Mouse (Mus musculus): ENCODE data around the gene Olfr649. TPM values are rescaled to one million over a fixed set of nuclear protein-coding genes. Genes with fewer than 3 reads are reported as not detected.

Olfr649 gene
- total RNA-seq (2023; ENCODE audit: inconsistent age) = not detected in 4 replicates

GRCm38 (mm10) chr7:104195885-104196284 lies at the start of gene Olfr649:
Gene Olfr649 (minus strand): TSS chr7:104195985.

GRCm38 (mm10) chr7:104244287-104245181 lies 48.7 kb upstream of the Olfr649 start, which contains the start of gene Trim34a:
Gene Trim34a (plus strand): TSS chr7:104244457.

GRCm38 (mm10) chr7:104218701-104219569 lies 23.1 kb upstream of the Olfr649 start, which contains the start of gene Trim6:
Gene Trim6 (plus strand): TSS chr7:104218793.

GRCm38 (mm10) chr7:104183292-104183691 lies 12.5 kb downstream of the Olfr649 start, which contains the start of gene Olfr648:
Gene Olfr648 (minus strand): TSS chr7:104183392.

GRCm38 (mm10) chr7:104150456-104150855 lies 45.3 kb downstream of the Olfr649 start, which contains the start of gene Ubqlnl:
Gene Ubqlnl (minus strand): TSS chr7:104150556.

GRCm38 (mm10) chr7:104143179-104143578 lies 52.6 kb downstream of the Olfr649 start, which contains the start of gene Ubqln3:
Gene Ubqln3 (minus strand): TSS chr7:104143279.

Other genes with a start within 250 kb of the Olfr649 start
- gene Olfr635, start 224.8 kb downstream of the Olfr649 start, total RNA-seq (2023; ENCODE audit: inconsistent age) = not detected in 4 replicates
- not detected in 4 replicates for gene Olfr638, start 197.2 kb downstream of the Olfr649 start, total RNA-seq (2023; ENCODE audit: inconsistent age)
- gene Olfr639, start 178.7 kb downstream of the Olfr649 start, total RNA-seq (2023; ENCODE audit: inconsistent age) = 0.16 TPM in 1 of 4 replicates, not detected in the others
- not detected in 4 replicates for gene Olfr640, start 170.4 kb downstream of the Olfr649 start, total RNA-seq (2023; ENCODE audit: inconsistent age)
- gene Olfr641, start 160.5 kb downstream of the Olfr649 start, total RNA-seq (2023; ENCODE audit: inconsistent age) = not detected in 4 replicates
- gene Olfr642, start 143.3 kb downstream of the Olfr649 start, total RNA-seq (2023; ENCODE audit: inconsistent age) = not detected in 4 replicates
- gene 4930516K23Rik, start 134.5 kb downstream of the Olfr649 start, total RNA-seq (2023; ENCODE audit: inconsistent age) = not detected in 4 replicates
- gene Olfr644, start 124.1 kb downstream of the Olfr649 start, total RNA-seq (2023; ENCODE audit: inconsistent age) = not detected in 4 replicates
- not detected in 4 replicates for gene Olfr645, start 110.5 kb downstream of the Olfr649 start, total RNA-seq (2023; ENCODE audit: inconsistent age)
- 0.27 to 0.29 TPM (median 0.27 TPM) in 3 of 4 replicates, not detected in the other for gene Olfr646, start 91.1 kb downstream of the Olfr649 start, total RNA-seq (2023; ENCODE audit: inconsistent age)
- not detected in 4 replicates for gene Ubqln5, start 66.2 kb downstream of the Olfr649 start, total RNA-seq (2023; ENCODE audit: inconsistent age)
- not detected in 4 replicates for gene Olfr643, start 58.6 kb downstream of the Olfr649 start, total RNA-seq (2023; ENCODE audit: inconsistent age)
- not detected in 4 replicates for gene Ubqln3, start 52.7 kb downstream of the Olfr649 start, total RNA-seq (2023; ENCODE audit: inconsistent age)
- gene Ubqlnl, start 45.4 kb downstream of the Olfr649 start, total RNA-seq (2023; ENCODE audit: inconsistent age) = not detected in 4 replicates
- not detected in 4 replicates for gene Olfm5, start 31.2 kb downstream of the Olfr649 start, total RNA-seq (2023; ENCODE audit: inconsistent age)
- not detected in 4 replicates for gene Olfr648, start 12.6 kb downstream of the Olfr649 start, total RNA-seq (2023; ENCODE audit: inconsistent age)
- 0.33 to 0.90 TPM (median 0.54 TPM) in 4 replicates for gene Trim6, start 22.8 kb upstream of the Olfr649 start, total RNA-seq (2023; ENCODE audit: inconsistent age)
- 57.6 to 72.3 TPM (median 61.7 TPM) in 4 replicates for gene Trim34a, start 48.5 kb upstream of the Olfr649 start, total RNA-seq (2023; ENCODE audit: inconsistent age)
- gene Trim5, start 92.1 kb upstream of the Olfr649 start, total RNA-seq (2023; ENCODE audit: inconsistent age) = 23.9 to 32.0 TPM (median 28.3 TPM) in 4 replicates
- gene Trim12a, start 119.5 kb upstream of the Olfr649 start, total RNA-seq (2023; ENCODE audit: inconsistent age) = 99.6 to 116 TPM (median 109 TPM) in 4 replicates
- 1.8 to 3.7 TPM (median 3.2 TPM) in 4 replicates for gene Trim34b, start 133.5 kb upstream of the Olfr649 start, total RNA-seq (2023; ENCODE audit: inconsistent age)
- 49.4 to 56.2 TPM (median 54.7 TPM) in 4 replicates for gene Trim12c, start 157.4 kb upstream of the Olfr649 start, total RNA-seq (2023; ENCODE audit: inconsistent age)
- gene Trim30b, start 173.9 kb upstream of the Olfr649 start, total RNA-seq (2023; ENCODE audit: inconsistent age) = 24.9 to 30.6 TPM (median 28.9 TPM) in 4 replicates
- 5.9 to 8.7 TPM (median 6.9 TPM) in 4 replicates for gene Trim30c, start 204.9 kb upstream of the Olfr649 start, total RNA-seq (2023; ENCODE audit: inconsistent age)

Data from B cell, adult (primary cell).